Mouse (Mus musculus): ENCODE results near the gene Hectd4.
"Not testable (repeated sequence)": the region's sequence is repeated elsewhere in the genome, so short reads cannot be mapped to it uniquely, and the experiment has no call there.

GRCm38 (mm10) chr5:121205537-121206130 is 14.4 kb upstream of the Hectd4 start:
- TF ChIP-seq GATA1 (IDR thresholded peaks at IDR 0.05; ENCODE audit: borderline replicate concordance, low read length); FLI1 (IDR thresholded peaks at IDR 0.05; ENCODE audit: low read length): not testable (repeated sequence)

Data from megakaryocyte, embryonic 14.5 days (primary cell).